In the genomic region with DNA sequence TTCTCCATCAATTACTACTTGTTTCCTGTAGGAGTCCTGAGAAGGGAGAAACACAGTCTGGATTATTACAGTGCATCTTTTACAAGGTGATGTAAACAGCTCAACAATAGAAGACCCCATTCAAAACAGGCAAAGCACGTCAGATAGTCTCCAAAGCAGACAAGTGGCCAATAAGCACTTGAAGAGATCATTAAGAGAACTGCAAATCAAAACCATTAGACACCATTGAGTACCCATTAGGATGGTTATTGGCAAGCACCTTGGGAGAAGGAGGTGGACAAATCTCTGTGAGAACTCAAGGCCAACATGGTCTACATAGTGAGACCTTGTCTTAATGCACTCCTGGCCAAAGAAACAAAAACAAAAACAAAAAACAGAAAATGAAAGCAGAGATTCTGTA, we compare ENCODE assay signal across 16 mouse cellular contexts.
"Had no signal": no experiment of that assay in that cellular context is flagged by ENCODE, and none has a peak within 500 bp of the region (broad histone marks: within the 10 kb centered on the region; RNA-seq: fewer than 3 reads in every experiment).

No protein-coding gene starts in this region.

- DNase-seq: heart, postnatal 10 days; heart, postnatal 14 days; heart, postnatal 36 days; heart, postnatal 4 days; kidney, adult 11 months; kidney, adult 18-20 months; kidney, adult 2 months; kidney, adult 8-10 months; kidney, adult 9 months; kidney, postnatal 10 days; kidney, postnatal 14 days; kidney, postnatal 25 days; kidney, postnatal 36 days; kidney, postnatal 4 days; layer of hippocampus, adult 9-11 months; layer of hippocampus, postnatal 36 days had no signal
